Mouse (Mus musculus) urinary bladder, adult 18-20 months (tissue): ENCODE measurements around the gene Nim1k.

ENCODE experiments used
- DNase-seq, 2 experiments: peaks; one replicate each; pipeline ENCODE4 v3.0.0; 2022; ENCODE audit warnings: low spot score in 2 of 2, mixed read lengths in 2 of 2

Gene Nim1k

DNA sequence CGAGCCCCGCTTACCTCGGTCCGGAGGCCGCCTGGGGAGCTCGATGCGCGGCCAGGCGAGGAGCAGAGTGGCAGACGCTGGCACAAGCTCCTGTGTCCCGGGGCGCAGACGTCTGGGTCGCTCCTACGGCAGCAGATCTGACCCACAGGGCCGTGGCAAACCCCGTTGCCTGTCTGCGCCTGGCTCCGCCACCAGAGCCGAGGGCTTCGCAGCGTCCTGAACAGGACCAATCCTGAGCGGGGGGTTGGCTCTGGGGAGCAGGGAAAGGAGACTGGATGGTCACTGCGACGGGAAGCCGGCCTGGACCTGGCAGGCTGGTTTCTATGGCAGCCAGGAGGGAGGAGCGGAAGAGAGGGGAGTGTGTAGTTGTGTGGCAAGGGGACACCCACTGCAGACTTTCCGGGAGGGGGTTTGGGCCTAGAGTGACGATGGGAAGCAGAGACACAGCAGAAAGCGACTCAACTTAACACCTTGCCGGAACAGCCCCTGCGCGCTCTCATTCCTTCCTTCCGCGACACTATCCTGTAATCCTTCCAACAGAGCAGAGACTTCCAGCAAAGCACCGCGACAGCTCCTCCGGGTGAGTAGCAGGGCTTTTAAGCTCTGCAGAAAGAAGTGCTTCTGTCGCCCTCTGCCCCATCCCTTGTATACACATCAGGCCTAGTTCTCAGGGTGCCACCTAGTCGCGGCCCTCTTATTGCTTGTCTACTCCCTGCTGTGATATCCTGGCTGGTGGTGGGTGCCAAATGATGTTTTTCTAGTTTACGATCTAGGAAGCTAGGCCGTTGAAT, at the start of gene Nim1k:
Gene Nim1k, minus strand, starts transcription at position 202 of the 791 bp plus-strand sequence.
- peak in 1 of 2 experiments; percentile 70 for DNase-seq

DNA sequence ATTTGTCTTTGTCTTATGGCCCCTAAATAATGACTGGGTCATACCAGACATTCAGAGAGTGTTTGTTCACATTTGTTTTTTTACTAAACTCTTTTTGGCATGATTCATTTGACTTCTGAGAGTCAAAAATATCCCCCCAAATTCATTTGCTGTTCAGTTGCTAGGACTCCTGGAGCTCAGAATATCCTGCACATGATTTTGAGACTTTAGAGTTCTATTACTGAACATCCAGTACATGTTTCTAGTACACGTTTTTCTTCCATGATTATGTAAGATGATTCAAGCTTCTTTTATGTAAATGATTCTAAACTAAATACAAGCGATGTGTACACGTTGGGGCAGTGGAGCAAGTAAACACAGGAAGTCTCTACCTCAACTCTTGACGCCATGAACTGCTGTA, 42.0 kb upstream of the Nim1k start:
- DNase-seq: no peak

DNA sequence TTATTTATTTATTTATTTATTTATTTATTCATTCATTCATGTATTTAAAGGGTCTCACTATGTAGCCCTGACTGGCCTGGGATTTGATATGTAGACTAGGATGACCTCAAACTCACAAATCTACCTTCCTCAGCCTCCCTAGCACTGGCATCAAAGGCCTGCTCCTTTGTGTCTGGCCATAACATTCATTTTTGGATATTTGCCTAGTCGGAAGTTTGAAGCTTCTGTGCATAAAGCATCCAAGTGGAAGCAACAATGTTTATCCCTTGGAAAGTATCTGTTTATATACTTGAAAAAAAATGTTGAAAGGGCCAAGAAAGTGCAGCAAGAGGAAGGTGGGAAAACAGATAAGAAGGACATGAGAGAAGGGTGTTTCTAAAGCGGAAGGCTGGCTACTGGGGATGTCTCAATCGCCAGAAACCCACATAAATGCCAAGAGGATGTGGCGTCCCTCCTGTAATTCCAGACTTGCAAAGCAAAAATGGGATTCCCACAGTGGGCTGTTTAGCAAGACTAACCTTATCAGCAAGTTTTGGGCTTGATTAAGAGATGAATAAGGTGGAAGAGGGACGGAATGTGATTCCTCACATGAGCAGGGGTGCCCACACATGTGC, 37.2 kb upstream of the Nim1k start:
- DNase-seq: no peak

DNA sequence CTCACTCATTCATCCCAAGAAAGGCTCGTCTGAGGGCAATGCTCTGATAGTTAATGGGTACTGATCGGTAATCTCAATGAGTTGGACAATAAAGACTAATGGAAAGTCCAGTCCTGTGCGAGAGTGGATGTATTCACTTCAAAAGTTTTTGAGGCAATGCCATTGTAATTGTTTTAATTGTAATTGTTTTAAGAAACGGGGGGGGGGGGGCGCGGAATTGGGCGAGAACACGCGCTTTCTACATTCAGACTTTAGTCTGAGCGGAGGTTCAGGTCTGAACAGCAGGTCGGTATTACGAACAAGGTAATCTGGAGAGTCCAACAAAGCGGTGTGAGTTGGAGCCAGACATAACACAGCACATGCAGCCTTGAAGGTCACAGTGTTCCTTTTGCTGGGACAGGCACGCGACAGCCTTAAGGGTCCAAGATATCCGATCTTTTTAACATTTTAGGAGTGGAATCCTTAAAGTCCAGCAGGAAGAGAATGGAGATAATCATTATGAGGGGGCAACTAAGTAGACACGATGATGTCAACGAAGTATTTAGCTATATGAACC, 36.0 kb upstream of the Nim1k start:
- no peak for DNase-seq

DNA sequence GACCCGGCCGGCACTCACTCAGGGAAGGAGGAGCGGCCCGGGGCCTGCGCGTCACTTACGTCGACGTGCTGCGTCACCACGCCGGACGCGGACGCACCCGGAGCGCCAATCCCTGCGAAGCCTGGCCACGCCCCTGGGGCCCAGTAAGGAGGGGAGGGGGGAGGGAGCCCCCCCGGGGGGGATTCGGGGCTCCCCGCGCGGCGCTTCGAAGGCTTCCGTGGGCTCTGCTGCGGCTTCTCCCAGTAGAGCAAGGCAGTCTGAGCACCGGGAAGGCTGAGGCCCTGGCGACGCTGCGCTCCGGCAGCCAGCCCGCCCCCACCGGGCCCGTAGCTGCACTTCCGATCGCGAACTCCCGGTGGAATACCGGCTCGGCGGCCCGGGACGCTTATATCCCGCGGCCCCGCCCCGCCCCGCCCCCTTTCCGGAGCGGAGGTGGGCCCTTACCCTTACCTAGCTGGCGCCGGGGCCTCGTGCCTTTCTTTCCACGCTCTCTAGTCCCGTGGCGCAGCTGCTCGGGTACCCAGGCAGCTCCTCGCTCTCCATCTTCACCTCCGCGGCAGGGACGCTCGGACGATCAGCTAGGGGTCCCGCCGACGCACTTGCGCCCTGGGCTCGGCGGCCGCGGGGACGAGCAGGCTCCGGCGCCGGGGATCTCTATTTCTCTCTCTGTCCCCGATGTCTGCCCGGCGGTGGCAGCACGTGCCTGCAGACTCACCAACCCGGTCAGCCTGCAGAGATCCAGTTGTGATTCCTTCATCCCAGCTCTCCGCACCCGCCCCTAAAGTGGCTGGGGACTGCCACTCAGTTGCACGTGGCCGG, 35.3 kb upstream of the Nim1k start, which contains the start of gene Zfp131:
Gene Zfp131, minus strand, starts transcription at position 129 of the 819 bp plus-strand sequence.
- DNase-seq: peak; percentile 76 to 90

DNA sequence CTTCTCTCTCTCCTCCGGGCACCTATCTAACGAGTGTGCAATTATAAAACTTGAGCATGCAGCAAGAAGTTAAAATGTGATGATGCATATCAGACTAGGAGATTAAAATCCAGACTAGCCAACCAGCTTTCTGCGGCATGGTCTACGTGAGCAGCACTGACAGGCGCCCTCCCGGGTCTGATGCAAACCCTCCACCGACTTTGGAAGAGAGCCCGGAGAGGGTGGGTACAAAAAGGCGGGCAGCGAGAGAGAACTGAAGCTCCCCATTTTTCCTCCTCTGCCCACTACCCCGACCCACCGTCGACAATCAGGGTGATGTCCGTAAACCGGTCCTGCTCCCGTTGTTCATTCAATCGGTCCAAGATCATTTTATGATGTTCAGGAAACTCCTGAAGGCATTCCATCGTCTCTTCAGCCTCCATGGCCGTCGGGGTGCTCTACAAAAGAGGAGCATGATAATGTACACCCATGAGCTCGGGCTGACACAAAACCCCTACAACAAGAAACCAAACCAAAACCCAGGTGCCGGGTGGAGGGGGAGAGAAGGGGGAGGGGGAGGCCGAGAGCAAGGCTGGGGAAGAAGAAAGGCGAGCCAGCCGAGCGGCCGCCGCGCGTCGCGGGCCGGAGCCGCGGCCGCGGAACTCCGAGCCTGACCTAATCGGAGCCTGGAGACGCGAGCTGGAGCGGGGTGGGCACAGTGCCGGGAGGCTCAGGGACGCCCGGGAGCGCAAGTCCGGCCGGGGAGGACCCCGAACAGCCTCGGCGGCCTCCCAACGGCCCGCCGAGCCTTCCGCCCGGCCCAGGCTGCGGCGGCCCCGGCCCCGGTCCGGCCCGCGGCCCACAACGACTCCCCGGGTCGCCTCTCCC, 34.4 kb upstream of the Nim1k start:
- peak; percentile 42 to 55 for DNase-seq

DNA sequence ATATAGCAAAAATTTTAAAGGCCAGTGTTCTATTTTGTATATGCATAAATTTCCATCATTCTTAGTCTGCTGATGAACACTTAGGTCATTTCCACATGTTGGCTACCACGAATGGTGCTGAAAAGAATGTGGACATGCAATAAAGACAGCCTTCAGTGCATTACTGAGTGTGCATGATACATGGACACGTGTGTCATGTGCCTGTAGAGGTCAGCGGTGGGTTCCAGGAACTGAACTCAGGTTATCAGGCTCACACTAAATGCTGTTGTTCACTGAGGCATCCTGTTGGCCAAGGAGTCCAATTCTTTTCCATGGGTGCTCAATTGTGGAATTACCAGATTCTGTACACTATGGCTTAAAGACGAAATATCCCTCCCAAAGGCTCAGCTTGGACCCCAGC, 27.9 kb upstream of the Nim1k start:
- no peak for DNase-seq

DNA sequence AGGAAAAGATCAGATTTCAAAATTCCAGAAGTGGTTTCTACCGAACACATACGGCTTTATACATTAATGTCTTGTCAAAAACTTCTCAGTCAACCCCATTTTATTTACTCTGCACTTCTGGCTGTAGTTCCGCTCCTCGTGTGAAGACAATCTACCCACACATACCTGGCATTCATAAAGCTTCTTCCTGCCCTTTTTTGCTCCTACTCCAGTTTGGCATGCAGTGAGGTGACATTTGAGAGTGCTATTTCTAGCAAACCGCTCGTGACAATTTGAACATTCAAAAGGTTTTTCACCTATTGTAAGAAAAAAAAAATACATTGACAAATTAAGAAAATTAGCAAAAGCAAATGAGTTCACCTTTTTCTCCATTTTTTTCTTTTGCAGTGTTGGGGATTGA, 12.9 kb upstream of the Nim1k start:
- no peak for DNase-seq

DNA sequence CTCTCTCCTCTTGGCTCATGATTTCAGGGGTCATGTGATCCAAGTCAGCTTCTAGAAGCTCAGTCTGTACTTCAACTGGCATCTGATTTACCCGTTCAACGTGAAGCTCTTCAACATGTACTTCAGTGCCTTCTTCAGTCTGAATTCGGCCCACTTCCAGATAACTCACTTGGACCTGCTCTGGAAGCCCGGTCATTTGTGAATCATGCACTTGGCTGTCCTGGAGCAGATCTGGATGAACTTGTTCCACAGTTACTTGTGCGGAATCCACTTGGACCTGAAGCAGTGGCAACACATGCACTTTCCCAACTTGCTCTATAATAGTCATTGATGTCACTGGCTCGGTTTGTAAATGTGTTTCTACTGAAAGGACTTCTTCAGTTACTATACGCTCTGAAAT, 10.8 kb upstream of the Nim1k start:
- no peak for DNase-seq

DNA sequence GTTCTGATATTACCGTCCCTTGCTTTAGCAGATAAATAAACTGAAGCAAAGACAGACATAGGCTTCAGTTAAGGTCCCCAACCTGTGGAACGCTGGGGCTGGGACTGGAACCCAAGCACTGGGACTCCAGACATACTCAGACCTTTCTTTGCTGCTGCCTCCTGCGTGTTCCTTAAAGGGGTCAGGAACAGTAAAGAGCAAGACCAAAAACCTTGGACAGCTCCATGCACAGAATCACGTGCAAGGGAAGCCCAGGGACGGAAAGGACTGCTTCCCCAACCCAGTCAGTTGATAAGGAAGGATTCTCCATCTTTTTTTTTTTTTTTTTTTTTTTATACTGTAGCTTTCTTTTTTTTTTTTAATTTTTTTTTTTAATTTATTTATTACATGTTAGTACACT, 1.1 kb upstream of the Nim1k start:
- no peak for DNase-seq

DNA sequence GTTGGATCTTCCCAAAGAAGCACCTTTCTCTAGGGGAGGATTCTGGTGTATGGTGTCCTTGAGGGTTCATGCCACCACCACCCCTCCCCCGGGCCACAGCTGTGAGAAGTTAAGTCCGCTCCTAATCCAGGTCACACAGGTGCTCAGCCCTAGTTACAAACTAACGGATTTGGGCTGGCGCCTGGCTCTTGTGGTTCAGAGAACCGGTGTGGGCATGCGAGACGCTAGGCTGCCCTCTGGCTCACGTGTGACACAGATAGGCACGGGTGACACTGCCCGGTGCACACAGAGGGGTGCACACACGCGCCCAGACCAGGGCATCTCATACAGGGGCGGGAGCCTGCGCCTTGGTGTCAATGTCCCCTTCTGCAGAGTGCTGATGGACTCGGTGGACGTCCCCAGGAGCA, 538 bp downstream of the Nim1k start:
- DNase-seq: no peak

DNA sequence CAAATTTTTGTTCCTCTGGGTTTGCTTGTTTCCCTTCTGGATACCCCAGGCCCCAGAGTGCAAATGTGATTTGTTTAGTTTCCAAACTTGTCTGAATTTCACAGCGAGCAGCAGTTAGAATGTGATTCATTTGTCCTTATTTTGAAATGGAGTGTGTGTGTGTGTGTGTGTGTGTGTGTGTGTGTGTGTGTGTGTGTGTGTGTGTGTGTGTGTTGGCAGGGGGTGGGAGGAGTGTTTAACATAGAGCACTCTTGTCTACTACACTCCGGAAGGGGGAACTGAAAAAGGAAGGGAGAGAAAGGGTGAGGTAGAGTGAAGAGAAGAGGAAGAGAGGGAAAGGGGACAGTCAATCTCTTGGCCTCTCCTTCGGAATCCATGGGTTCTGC, 1.1 kb downstream of the Nim1k start:
- no peak for DNase-seq

DNA sequence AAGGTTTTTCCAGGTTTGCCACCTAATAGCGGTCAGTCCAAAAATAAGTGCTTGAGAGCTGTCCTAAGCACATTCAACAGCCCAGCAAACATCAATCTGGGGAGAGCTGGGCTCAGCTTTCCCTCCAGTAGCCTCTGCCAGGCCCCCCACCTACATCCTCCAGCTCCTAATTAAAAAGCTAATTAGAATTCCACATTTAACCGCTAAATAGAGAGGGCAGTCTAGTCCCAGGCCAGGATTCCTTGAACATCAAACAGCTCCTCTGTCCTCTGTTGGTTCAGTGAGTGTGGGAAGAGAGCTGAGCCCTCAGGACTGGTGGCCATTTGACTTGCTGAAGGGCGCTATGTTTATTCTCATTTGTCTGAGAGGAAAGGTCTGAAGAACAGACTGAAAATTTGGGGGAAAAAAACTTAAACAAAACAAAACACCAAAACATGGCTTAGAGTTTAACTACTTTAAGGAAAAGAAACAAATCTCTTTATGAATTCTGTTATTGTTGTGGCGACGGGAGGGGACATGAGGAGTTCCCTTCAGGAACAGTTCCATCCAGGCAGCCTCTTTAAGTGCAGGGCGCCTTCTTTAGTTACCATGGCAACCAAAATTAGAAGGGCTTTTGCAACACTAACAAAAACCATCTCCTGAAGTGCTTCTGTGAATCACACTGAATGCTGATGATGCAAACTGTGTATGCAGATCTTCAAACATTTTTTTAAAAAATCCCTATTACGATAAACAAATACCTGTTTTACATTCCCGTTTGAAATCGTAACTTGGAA, 1.6 kb downstream of the Nim1k start:
- no peak for DNase-seq

DNA sequence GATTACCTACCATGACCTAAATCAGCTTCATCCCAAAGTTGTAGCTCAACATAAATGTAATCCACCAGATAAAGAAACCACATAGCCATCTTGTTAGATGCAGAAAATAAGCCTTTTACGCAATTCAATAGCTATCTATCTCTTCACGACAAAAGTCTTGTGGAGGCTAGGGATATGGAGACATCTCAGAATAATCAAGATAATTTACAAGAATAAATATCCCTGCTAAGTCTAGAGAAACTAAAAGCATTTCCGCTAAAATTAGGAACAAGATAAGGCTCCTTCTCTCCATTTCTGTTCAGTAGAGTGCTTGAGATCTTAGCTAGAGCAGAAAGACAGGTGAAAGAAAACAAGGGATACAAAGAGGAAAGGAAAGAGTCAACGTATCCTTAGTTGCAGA, 8.8 kb downstream of the Nim1k start:
- DNase-seq: no peak

DNA sequence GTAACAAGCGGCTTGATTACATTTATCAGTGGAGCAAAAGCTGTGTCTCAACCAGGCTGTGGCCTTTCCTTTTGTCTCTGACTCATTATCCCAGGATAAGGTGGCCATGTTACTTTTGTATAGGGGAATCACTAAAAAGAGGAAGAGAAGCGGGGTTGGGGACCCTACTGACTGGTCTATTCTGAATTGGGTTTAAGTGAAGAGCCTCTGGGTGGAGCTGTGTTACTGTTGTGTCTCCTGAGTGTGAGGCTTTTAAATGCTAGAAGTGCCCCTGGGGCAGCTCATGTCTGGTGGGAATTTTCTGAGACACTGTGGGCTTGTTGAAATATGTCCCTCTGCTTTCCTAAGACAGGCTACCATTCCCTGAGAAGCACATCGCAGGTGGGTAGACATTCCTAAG, 12.2 kb downstream of the Nim1k start:
- no peak for DNase-seq

DNA sequence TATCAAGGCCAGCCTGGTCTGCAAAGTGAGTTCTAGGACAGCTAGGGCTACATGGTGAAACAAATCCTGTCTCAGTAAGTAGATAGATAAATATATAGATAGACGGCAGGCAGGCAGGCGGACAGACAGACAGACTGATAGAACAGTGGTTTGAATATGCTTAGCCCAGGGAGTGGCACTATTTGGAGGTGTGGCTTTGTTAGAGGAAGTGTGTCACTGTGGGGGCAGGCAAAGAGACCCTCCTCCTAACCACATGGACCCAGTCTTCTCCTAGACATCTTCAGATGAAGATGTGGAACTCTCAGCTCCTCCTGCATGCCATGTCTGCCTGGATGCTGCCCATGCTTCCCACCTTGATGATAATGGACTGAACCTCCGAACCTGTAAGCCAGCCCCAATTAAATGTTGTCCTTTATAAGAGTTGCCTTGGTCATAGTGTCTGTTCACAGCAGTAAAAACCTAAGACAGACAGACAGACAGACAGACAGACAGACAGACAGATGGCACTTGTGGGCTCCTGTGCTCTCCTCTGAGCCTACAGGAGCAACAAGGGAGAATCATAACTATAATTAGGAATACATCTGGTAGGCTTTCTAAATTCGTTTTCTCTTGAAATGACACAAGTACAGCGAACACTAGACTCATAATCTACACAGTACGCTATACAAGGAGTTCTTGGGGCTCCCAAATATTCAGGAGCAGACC, 12.8 kb downstream of the Nim1k start:
- DNase-seq: no peak

DNA sequence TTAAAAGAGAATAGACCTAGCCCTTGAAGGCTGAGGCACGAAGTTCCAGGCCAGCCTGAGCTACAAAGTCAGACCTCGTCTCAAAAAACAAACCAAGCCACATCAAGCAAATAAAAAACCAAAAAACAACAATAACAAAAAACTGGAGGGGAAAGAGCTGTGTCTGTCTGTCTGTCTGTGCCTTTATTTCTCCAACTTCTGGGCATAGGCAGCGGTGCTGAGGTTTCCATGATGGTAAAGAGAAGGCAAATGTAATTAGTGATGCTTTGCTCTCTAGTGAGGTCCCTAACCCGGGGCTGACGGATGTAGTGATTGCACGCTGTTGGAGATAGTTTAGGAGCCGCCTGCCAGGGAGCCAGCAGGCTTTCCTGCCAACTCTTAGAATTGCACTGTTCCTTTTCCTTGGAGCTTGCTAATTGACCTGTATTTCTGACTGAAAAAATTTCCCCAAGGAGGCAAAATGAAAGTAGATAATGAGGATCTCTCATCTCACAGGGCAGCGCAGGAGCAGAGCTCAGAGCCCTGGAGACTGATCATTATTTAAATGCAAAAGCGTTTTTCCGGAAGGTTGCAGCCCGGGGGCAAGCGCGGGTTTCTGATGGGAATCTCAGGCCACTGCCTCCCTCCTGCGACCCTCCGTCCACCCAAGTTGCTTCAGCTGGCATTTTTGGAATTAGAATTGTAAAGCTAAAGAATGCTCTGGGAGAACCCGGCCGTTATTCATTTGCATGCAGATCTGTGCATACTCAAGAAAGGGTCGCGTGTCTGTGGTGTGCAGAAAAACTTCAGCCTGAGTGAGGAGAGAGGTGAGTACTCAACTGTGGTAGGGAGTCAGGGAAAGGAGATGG, 14.1 kb downstream of the Nim1k start:
- no peak for DNase-seq

DNA sequence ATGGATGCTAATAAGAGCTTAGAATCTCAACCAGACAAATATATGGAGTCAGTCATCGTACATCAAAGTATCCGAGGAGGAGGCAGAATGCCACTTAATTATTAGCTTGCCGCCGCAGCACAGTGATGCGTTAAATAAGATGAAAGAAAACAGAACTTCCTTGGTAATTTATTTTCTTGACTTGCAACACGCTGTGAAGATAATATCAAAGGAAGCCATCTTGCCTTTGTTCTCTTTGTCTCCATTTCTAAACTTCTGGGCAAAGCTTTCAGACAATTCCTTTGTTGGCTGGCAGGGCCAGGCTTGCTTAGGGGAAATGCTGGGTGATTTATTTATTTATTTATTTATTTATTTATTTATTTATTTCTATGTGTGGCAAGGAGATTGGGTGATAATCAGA, 24.2 kb downstream of the Nim1k start:
- no peak for DNase-seq

DNA sequence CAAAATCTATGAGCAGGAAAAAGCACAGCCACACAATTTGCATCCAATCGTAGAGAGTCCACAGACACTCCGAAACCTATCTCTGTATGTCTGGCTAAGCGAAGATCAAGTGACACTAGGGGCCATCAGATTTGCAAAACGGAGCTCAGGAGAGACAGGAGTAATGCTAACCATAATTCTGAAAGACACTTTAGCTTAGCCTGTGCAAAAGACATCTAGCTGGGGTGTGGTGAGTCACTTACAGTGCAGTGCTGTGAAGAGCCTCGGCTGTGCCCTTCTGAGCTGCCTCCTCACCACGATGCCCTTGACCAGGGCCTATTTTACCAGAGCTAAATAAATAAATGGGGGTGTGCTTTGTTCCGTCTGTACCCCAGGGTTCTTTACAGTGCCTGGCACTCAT, 26.3 kb downstream of the Nim1k start:
- DNase-seq: no peak
